Mouse (Mus musculus) testis, adult 2 months (tissue): ENCODE data around the gene Dixdc1. TPM values are rescaled to one million over a fixed set of nuclear protein-coding genes. Genes with fewer than 3 reads are reported as not detected.
"Not testable (repeated sequence)": the region's sequence is repeated elsewhere in the genome, so short reads cannot be mapped to it uniquely, and the experiment has no call there.

Source experiments
- H3K27ac ChIP-seq: fragments of 200-500 bp; 2 replicates; pipeline ENCODE4 v1.5.1; 2012; ENCODE audit warnings: low read depth, low read length; ENCODE audit not compliant: control insufficient read depth, insufficient read depth
- H3K27me3 ChIP-seq: fragments of 200-500 bp; 2 replicates; pipeline ENCODE4 v1.6.1; 2012; ENCODE audit warnings: mild to moderate bottlenecking, low read length, moderate library complexity; ENCODE audit not compliant: control insufficient read depth, insufficient read depth
- H3K36me3 ChIP-seq: fragments of 200-500 bp; 2 replicates; pipeline ENCODE4 v1.6.1; 2012; ENCODE audit warnings: mild to moderate bottlenecking, low read length; ENCODE audit not compliant: control insufficient read depth, insufficient read depth
- H3K4me1 ChIP-seq: fragments of 200-500 bp; 2 replicates; pipeline ENCODE4 v1.6.1; 2012; ENCODE audit warnings: low read length; ENCODE audit not compliant: control insufficient read depth, insufficient read depth
- H3K4me3 ChIP-seq: fragments of 200-500 bp; 2 replicates; pipeline ENCODE4 v1.5.1; 2012; ENCODE audit warnings: low read depth, mild to moderate bottlenecking, low read length, moderate library complexity, mixed read lengths; ENCODE audit not compliant: control insufficient read depth
- CTCF ChIP-seq: fragments of 200-500 bp; IDR thresholded peaks from 2 replicates; pipeline ENCODE4 v1.5.1; 2012; ENCODE audit warnings: low read depth, mild to moderate bottlenecking, inconsistent platforms, low read length, moderate library complexity; ENCODE audit not compliant: control insufficient read depth, insufficient read depth, insufficient replicate concordance
- POLR2A ChIP-seq: fragments of 200-500 bp; IDR thresholded peaks from 2 replicates; pipeline ENCODE4 v1.6.1; 2012; ENCODE audit warnings: low read depth, mild to moderate bottlenecking, inconsistent platforms, low read length, moderate library complexity; ENCODE audit not compliant: control insufficient read depth
- polyA plus RNA-seq: library from polyadenylated mRNA; depleted of rRNA; stranded (reverse); fragments of >200 nt; gene quantifications from 2 replicates; pipeline ENCODE4 v1.2.3, GENCODE M21; 2012; rRNA removed

Dixdc1 gene
- polyA plus RNA-seq, 1 experiment: 14.1 TPM

DNA sequence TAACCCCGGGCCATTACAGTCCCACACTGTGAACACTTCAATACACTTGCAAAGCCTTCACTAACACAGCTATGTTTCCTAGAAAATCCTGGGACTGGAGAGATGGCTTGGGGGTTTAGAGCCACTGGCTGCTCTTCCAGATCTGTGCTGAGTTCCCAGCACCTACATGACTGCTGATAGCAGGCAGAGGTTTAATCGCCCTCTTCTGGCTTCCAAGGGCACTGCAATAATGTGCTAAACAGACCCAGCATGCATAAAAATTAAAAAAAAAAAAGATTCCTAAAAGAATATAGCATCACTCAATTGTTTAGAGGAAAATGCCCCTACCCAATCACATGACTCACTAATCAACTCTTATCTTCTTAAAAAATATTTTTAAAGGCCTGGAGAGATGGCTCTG lies 106.3 kb downstream of the Dixdc1 start:
- no peaks in the 10 kb centered on the region; the same call in 1 of the 2 replicates for H3K36me3 ChIP-seq
- TF ChIP-seq POLR2A (no peak), CTCF (no peak)

DNA sequence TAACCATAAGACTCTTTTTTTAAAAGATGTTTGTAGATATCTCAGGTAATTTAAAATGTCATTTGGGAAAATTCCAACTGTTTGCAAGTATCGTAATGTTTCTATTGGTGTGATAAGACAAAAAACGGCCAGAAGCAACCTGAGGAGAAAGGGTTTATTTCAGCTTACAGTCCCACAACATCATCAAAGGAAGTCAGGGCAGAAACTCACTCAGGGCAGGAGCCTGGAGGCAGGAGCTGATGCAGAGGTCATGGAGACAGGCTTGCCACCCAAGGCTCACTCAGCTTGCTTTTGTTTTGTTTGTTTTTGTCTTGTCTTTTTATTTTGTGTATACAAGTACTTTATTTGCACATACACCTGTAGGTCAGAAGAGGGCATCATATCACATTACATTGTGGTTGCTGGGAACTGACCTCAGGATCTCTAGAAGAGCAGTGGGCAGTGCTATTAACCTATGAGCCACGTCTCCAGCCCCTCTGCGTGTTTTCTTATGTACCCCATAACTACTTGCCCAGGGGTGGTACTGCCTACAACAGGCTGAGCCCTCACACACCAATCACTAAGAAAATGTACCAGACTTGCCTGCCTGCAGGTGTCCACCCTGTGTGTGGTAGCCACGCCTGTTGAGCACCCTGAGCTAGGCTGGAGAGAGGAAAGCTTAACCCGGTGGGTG lies 107.2 kb downstream of the Dixdc1 start:
- TF ChIP-seq CTCF (no peak), POLR2A (no peak)
- Histone ChIP-seq H3K27ac (no peak overlapping the region), H3K4me1 (no peaks in the 10 kb centered on the region), H3K36me3 (no peaks in the 10 kb centered on the region; the same call in 1 of the 2 replicates), H3K4me3 (no peak overlapping the region), H3K27me3 (no peaks in the 10 kb centered on the region)

More for the DNA sequence above, 106.3 kb downstream of the Dixdc1 start:
- no peaks in the 10 kb centered on the region for H3K4me1 ChIP-seq
- H3K27ac ChIP-seq: no peak overlapping the region
- no peak overlapping the region for H3K4me3 ChIP-seq
- H3K27me3 ChIP-seq: no peaks in the 10 kb centered on the region

DNA sequence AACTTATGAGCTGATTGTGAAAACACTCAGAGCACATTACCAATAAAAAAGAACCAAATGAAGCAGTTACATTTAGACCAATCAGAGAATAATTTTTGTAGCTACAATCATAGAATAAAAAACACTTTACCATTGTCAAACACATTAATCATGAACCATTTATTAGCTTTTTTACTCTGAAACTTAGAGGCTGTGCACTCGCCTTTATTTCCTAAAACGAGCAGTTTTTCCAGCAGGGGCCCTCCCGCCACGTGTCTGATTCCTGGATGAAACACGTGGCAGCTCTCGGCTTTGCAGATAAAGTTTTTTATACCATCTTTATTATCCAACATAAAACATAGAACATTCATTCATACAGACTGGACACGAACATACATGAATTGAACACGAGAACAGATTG lies 108.4 kb downstream of the Dixdc1 start:
- not testable (repeated sequence) for H3K36me3 ChIP-seq, H3K27ac ChIP-seq, H3K4me3 ChIP-seq, H3K27me3 ChIP-seq, H3K4me1 ChIP-seq

- no peak overlapping the region for H3K27ac ChIP-seq
- TF ChIP-seq POLR2A: no peak
- no peak for TF ChIP-seq CTCF
- no peaks in the 10 kb centered on the region; the same call in none of the 2 replicates for H3K4me1 ChIP-seq
- peak overlapping the region; percentile 79 for H3K4me3 ChIP-seq
- peaks cover 3% of the 10 kb centered on the region for H3K36me3 ChIP-seq
- no peaks in the 10 kb centered on the region for H3K27me3 ChIP-seq
Observed at GRCm38 (mm10) chr9:50617794-50618330, 121.5 kb downstream of the Dixdc1 start.

- Histone ChIP-seq H3K36me3 (peaks cover 3% of the 10 kb centered on the region), H3K4me3 (peak within 1 kb of the TSS; percentile 97), H3K27ac (peak within 1 kb of the TSS; percentile 97), H3K27me3 (no peaks in the 10 kb centered on the region), H3K4me1 (no peaks in the 10 kb centered on the region; the same call in none of the 2 replicates)
- no peak for TF ChIP-seq CTCF
- TF ChIP-seq POLR2A: peak; percentile 75
Observed at GRCm38 (mm10) chr9:50616766-50617603, 122.3 kb downstream of the Dixdc1 start, which contains the start of the genes Pih1d2 and Nkapd1. Gene Pih1d2 (plus strand): TSS chr9:50617321. Gene Nkapd1 (minus strand): TSS chr9:50617464.

DNA sequence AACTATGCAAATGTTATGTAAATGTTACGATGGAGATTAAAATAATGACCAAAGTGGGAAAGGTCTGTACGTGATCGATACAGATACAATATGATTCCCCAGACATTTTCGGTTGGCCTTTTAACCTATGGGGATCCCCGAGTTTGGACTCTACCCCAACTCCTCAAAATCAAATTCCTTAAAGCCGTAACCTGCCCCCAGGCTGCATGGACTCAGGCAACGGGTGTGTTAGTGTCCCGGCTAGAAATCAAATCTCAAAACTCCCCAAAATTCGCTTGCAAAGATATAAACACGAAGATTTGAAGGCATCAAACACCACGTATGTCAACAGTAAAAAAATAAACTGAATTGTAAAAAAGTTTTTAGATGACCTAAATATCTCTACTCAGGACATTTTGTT lies 123.2 kb downstream of the Dixdc1 start:
- Histone ChIP-seq H3K36me3 (peaks cover 3% of the 10 kb centered on the region), H3K4me3 (peak overlapping the region; percentile 97), H3K27me3 (no peaks in the 10 kb centered on the region), H3K4me1 (no peaks in the 10 kb centered on the region; the same call in none of the 2 replicates), H3K27ac (no peak overlapping the region; the same call in 1 of the 2 replicates)
- TF ChIP-seq POLR2A (no peak), CTCF (no peak)

Other genes with a start within 250 kb of the Dixdc1 start
- 0.16 and 0.87 TPM in 2 replicates for gene Plet1, start 245.0 kb downstream of the Dixdc1 start, polyA plus RNA-seq
- 9.9 and 10.7 TPM in 2 replicates for gene Pts, start 210.8 kb downstream of the Dixdc1 start, polyA plus RNA-seq
- 0.67 and 0.72 TPM in 2 replicates for gene Il18, start 184.7 kb downstream of the Dixdc1 start, polyA plus RNA-seq
- 0.67 and 0.89 TPM in 2 replicates for gene Bco2, start 184.3 kb downstream of the Dixdc1 start, polyA plus RNA-seq
- gene Tex12, start 178.2 kb downstream of the Dixdc1 start, polyA plus RNA-seq: 3.7 and 6.2 TPM in 2 replicates
- gene Sdhd, start 135.7 kb downstream of the Dixdc1 start, polyA plus RNA-seq: 61.7 and 75.8 TPM in 2 replicates
- 512 and 577 TPM in 2 replicates for gene Timm8b, start 135.6 kb downstream of the Dixdc1 start, polyA plus RNA-seq
- 38.2 and 40.3 TPM in 2 replicates for gene Pih1d2, start 122.2 kb downstream of the Dixdc1 start, polyA plus RNA-seq
- 6.0 and 6.4 TPM in 2 replicates for gene Nkapd1, start 122.1 kb downstream of the Dixdc1 start, polyA plus RNA-seq
- gene Dlat, start 79.7 kb downstream of the Dixdc1 start, polyA plus RNA-seq: 36.8 and 39.7 TPM in 2 replicates
- 1.6 and 2.1 TPM in 2 replicates for gene 2310030G06Rik, start 7.0 kb upstream of the Dixdc1 start, polyA plus RNA-seq
- 4.4 and 6.0 TPM in 2 replicates for gene Cryab, start 11.8 kb upstream of the Dixdc1 start, polyA plus RNA-seq
- gene Hspb2, start 12.8 kb upstream of the Dixdc1 start, polyA plus RNA-seq: 2.3 and 3.6 TPM in 2 replicates
- 5.3 and 5.8 TPM in 2 replicates for gene Fdxacb1, start 28.7 kb upstream of the Dixdc1 start, polyA plus RNA-seq
- 31.0 and 40.0 TPM in 2 replicates for gene Alg9, start 35.5 kb upstream of the Dixdc1 start, polyA plus RNA-seq
- gene 1110032A03Rik, start 36.0 kb upstream of the Dixdc1 start, polyA plus RNA-seq: 662 and 684 TPM in 2 replicates
- 77.4 and 80.9 TPM in 2 replicates for gene Ppp2r1b, start 105.8 kb upstream of the Dixdc1 start, polyA plus RNA-seq